Mouse (Mus musculus) cerebellum, adult 9-10 months (tissue): ENCODE results near the gene Gm3264.
"Not testable (repeated sequence)": the region's sequence is repeated elsewhere in the genome, so short reads cannot be mapped to it uniquely, and the experiment has no call there.

Source experiments
- DNase-seq: peaks from one replicate; pipeline ENCODE4 v3.0.0; 2022

Gene Gm3264

DNA sequence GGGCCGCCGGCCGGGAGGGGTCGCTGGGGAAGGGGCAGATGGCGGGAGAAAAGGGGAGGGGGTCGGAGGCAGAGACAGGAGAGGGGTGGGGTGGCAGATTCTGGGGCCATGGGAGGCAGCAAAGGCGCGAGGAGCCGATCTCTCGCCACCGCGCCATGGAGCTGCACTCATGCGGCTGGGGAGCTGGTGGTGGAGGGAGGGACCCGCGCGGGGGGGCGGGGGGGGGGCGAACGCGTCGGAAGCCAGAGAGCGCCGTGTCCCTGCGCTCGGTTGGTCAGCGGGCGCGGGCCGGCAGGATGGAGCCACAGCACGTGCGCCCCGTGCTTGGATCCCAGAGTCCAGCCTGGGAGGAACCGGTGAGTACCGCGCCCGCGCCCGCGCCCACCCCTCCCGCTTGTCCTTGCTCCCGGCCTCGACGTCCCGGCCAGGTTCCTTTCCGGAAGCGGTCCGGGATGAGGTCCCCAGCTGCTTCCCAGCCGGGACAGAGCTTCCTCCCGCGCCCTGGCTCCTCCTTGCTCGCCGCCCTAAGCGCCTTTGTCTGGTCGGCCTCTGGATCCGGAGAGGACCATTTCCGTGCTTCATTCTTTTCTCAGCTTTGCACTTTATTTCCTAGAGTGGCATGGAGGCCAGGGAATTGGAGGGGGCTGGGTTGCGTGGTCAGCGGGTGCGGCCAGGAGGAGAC, at the start of gene Gm3264:
Gene Gm3264 (plus strand): TSS at position 278 of the 682 bp plus-strand sequence.
- DNase-seq = not testable (repeated sequence)

DNA sequence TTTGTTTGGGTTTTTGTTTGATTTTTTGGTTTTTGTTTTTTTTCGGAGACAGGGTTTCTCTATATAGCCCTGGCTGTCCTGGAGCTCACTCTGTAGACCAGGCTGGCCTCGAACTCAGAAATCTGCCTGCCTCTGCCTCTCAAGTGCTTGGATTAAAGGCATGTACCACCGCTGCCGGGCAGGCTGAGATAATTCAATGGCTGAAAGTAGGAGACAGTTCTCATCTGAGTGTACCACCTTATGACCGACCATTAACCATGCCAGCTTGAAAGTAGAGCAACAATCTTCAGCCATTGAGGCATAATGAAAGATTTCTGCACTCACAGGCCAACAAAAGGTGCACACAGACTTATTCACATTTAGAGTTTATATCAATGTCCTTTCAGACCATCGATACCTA, 49.0 kb upstream of the Gm3264 start:
- not testable (repeated sequence) for DNase-seq

DNA sequence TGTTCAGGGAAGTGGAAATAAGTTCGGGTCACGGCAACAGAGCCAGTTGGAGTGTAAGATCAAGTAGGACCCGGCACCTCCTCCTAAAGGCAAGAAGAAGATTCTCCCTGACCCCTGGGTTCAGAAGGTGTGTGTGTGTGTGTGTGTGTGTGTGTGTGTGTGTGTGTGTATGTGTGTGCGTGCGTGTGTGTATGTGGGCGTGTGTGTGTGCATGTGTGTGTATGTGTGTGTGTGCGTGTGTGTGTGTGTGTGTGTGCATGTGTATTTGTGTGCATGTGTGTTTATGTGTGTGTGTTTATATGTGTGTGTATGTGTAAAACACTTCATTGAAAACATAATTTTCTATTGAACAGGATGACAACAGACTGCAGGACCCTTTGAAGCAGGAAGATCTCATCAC, 33.4 kb upstream of the Gm3264 start:
- not testable (repeated sequence) for DNase-seq

- not testable (repeated sequence) for DNase-seq
Measured at GRCm38 (mm10) chr14:4837806-4838205, 17.6 kb upstream of the Gm3264 start, which contains the start of gene Gm3269. Gene Gm3269, plus strand, starts transcription at chr14:4838106.

GRCm38 (mm10) chr14:4892116-4892515, 36.7 kb downstream of the Gm3264 start, which contains the start of gene Gm3278:
Gene Gm3278, plus strand, starts transcription at chr14:4892416.
- not testable (repeated sequence) for DNase-seq
